Mouse (Mus musculus) frontal cortex, postnatal 10 days (tissue): Measurements from ENCODE around the gene Wipf3.

Source experiments
- DNase-seq, 2 experiments: peaks; one replicate each; pipeline ENCODE4 v3.0.0; 2022; ENCODE audit warnings: low spot score in 2 of 2, mixed read lengths in 1 of 2

Wipf3 gene

GRCm38 (mm10) chr6:54429447-54430194 lies at the start of gene Wipf3:
Wipf3 (plus strand) TSS chr6:54429603.
- no peak for DNase-seq

GRCm38 (mm10) chr6:54382636-54383035 lies 46.8 kb upstream of the Wipf3 start:
- no peak for DNase-seq

GRCm38 (mm10) chr6:54383893-54384524 lies 45.4 kb upstream of the Wipf3 start:
- no peak for DNase-seq

- DNase-seq, result no peak
Measured at GRCm38 (mm10) chr6:54384777-54385176, 44.6 kb upstream of the Wipf3 start.

GRCm38 (mm10) chr6:54386429-54386828 lies 43.0 kb upstream of the Wipf3 start:
- DNase-seq, result no peak

- DNase-seq, result no peak
Measured at GRCm38 (mm10) chr6:54387044-54387443, 42.4 kb upstream of the Wipf3 start.

- no peak for DNase-seq
Measured at GRCm38 (mm10) chr6:54387751-54388150, 41.7 kb upstream of the Wipf3 start.

- DNase-seq, result no peak
Measured at GRCm38 (mm10) chr6:54388690-54389275, 40.6 kb upstream of the Wipf3 start.

GRCm38 (mm10) chr6:54391765-54392164 lies 37.6 kb upstream of the Wipf3 start:
- peak in 1 of 2 experiments; percentile 52 for DNase-seq

GRCm38 (mm10) chr6:54393886-54394285 lies 35.5 kb upstream of the Wipf3 start:
- no peak for DNase-seq

- no peak for DNase-seq
Measured at GRCm38 (mm10) chr6:54399194-54399923, 30.0 kb upstream of the Wipf3 start.

- no peak for DNase-seq
Measured at GRCm38 (mm10) chr6:54401503-54401902, 27.9 kb upstream of the Wipf3 start.

GRCm38 (mm10) chr6:54404916-54405315 lies 24.5 kb upstream of the Wipf3 start:
- no peak for DNase-seq

GRCm38 (mm10) chr6:54406116-54406515 lies 23.3 kb upstream of the Wipf3 start:
- DNase-seq, result no peak

GRCm38 (mm10) chr6:54409271-54409670 lies 20.1 kb upstream of the Wipf3 start:
- DNase-seq, result no peak

- no peak for DNase-seq
Measured at GRCm38 (mm10) chr6:54410451-54410850, 19.0 kb upstream of the Wipf3 start.

- DNase-seq, result no peak
Measured at GRCm38 (mm10) chr6:54411591-54411990, 17.8 kb upstream of the Wipf3 start.

GRCm38 (mm10) chr6:54412879-54413278 lies 16.5 kb upstream of the Wipf3 start:
- DNase-seq, result no peak

GRCm38 (mm10) chr6:54425230-54425629 lies 4.2 kb upstream of the Wipf3 start:
- no peak for DNase-seq

- no peak for DNase-seq
Measured at GRCm38 (mm10) chr6:54428850-54429446, 455 bp upstream of the Wipf3 start.

- DNase-seq, result no peak
Measured at GRCm38 (mm10) chr6:54430221-54430620, 818 bp downstream of the Wipf3 start.

- DNase-seq, result peak; percentile 40 to 64
Measured at GRCm38 (mm10) chr6:54431761-54432160, 2.4 kb downstream of the Wipf3 start.
